Mouse (Mus musculus): Measurements from ENCODE around the gene Ank3.

DNA sequence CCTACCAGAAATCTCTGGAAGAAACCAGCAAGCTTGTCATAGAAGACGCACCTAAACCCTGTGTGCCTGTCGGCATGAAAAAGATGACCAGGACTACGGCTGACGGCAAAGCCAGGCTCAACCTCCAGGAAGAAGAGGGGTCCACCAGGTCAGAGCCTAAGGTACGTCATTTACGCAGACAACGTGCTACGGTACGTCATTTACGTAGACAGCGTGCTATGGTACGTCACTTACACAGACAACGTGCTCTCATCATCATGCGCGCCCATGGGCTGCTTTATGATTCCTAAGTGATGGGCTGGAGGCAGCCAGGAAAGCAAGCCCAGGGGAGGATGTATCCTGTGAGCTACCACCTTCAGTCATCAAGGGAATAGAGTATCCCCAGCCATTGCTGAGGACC lies 606.3 kb downstream of the Ank3 start:
- TF ChIP-seq POLR2A (IDR thresholded peaks at IDR 0.05; ENCODE audit: extremely low read depth, insufficient read depth, low read length) (no peak), CTCF (IDR thresholded peaks at IDR 0.05; ENCODE audit: low read depth, low read length) (no peak)

All from liver, adult 2 months (tissue).